Mouse (Mus musculus): ENCODE data around the gene Prss29.

Prss29 gene

GRCm38 (mm10) chr17:25318354-25318753 lies at the start of gene Prss29:
Gene Prss29 (plus strand): TSS chr17:25318654.
- no peak for DNase-seq (ENCODE audit: extremely low read depth, low read depth, low spot score)

GRCm38 (mm10) chr17:25270795-25271335 lies 47.6 kb upstream of the Prss29 start:
- DNase-seq (ENCODE audit: extremely low read depth, low read depth, low spot score), result no peak

GRCm38 (mm10) chr17:25272326-25272725 lies 46.1 kb upstream of the Prss29 start:
- no peak for DNase-seq (ENCODE audit: extremely low read depth, low read depth, low spot score)

GRCm38 (mm10) chr17:25272951-25273705 lies 45.3 kb upstream of the Prss29 start:
- peak; percentile 54 for DNase-seq (ENCODE audit: extremely low read depth, low read depth, low spot score)

- DNase-seq (ENCODE audit: extremely low read depth, low read depth, low spot score), result peak; percentile 90
Observed at GRCm38 (mm10) chr17:25273706-25274501, 44.5 kb upstream of the Prss29 start.

GRCm38 (mm10) chr17:25274571-25275346 lies 43.7 kb upstream of the Prss29 start, which contains the start of gene Ube2i:
Gene Ube2i (minus strand): TSS chr17:25274622.
- DNase-seq (ENCODE audit: extremely low read depth, low read depth, low spot score), result no peak

GRCm38 (mm10) chr17:25275833-25276232 lies 42.6 kb upstream of the Prss29 start:
- DNase-seq (ENCODE audit: extremely low read depth, low read depth, low spot score), result no peak

- no peak for DNase-seq (ENCODE audit: extremely low read depth, low read depth, low spot score)
Observed at GRCm38 (mm10) chr17:25282133-25282532, 36.3 kb upstream of the Prss29 start.

- no peak for DNase-seq (ENCODE audit: extremely low read depth, low read depth, low spot score)
Observed at GRCm38 (mm10) chr17:25285033-25285432, 33.4 kb upstream of the Prss29 start.

- no peak for DNase-seq (ENCODE audit: extremely low read depth, low read depth, low spot score)
Observed at GRCm38 (mm10) chr17:25288842-25289241, 29.6 kb upstream of the Prss29 start.

GRCm38 (mm10) chr17:25290411-25290810 lies 28.0 kb upstream of the Prss29 start:
- no peak for DNase-seq (ENCODE audit: extremely low read depth, low read depth, low spot score)

- DNase-seq (ENCODE audit: extremely low read depth, low read depth, low spot score), result no peak
Observed at GRCm38 (mm10) chr17:25293495-25293894, 25.0 kb upstream of the Prss29 start.

- no peak for DNase-seq (ENCODE audit: extremely low read depth, low read depth, low spot score)
Observed at GRCm38 (mm10) chr17:25294111-25294510, 24.3 kb upstream of the Prss29 start.

GRCm38 (mm10) chr17:25298094-25298493 lies 20.4 kb upstream of the Prss29 start, which contains the start of gene Prss34:
Gene Prss34 (plus strand): TSS chr17:25298394.
- DNase-seq (ENCODE audit: extremely low read depth, low read depth, low spot score), result no peak

- DNase-seq (ENCODE audit: extremely low read depth, low read depth, low spot score), result no peak
Observed at GRCm38 (mm10) chr17:25308346-25308745, 10.1 kb upstream of the Prss29 start, which contains the start of gene Prss28. Gene Prss28 (plus strand): TSS chr17:25308646.

- DNase-seq (ENCODE audit: extremely low read depth, low read depth, low spot score), result no peak
Observed at GRCm38 (mm10) chr17:25320819-25321218, 2.4 kb downstream of the Prss29 start.

- no peak for DNase-seq (ENCODE audit: extremely low read depth, low read depth, low spot score)
Observed at GRCm38 (mm10) chr17:25322930-25323329, 4.5 kb downstream of the Prss29 start.

- DNase-seq (ENCODE audit: extremely low read depth, low read depth, low spot score), result no peak
Observed at GRCm38 (mm10) chr17:25332321-25332720, 13.9 kb downstream of the Prss29 start.

- no peak for DNase-seq (ENCODE audit: extremely low read depth, low read depth, low spot score)
Observed at GRCm38 (mm10) chr17:25333943-25334342, 15.5 kb downstream of the Prss29 start.

- DNase-seq (ENCODE audit: extremely low read depth, low read depth, low spot score), result no peak
Observed at GRCm38 (mm10) chr17:25338218-25338617, 19.8 kb downstream of the Prss29 start.

- no peak for DNase-seq (ENCODE audit: extremely low read depth, low read depth, low spot score)
Observed at GRCm38 (mm10) chr17:25340003-25340402, 21.5 kb downstream of the Prss29 start.
